Mouse (Mus musculus) CH12.LX (cell line): ENCODE measurements around the gene Ralgps2. TPM values are rescaled to one million over a fixed set of nuclear protein-coding genes. Genes with fewer than 3 reads are reported as not detected.

ENCODE experiments used
- DNase-seq: peaks from one replicate; pipeline ENCODE4 v3.0.0-alpha.2; 2013; ENCODE audit errors: extremely low read depth
- H3K27ac ChIP-seq: 2 replicates; pipeline ENCODE4 v1.5.1; 2012; ENCODE audit warnings: low read depth, mild to moderate bottlenecking, control low read depth, moderate library complexity; ENCODE audit not compliant: insufficient read depth
- H3K27me3 ChIP-seq: replicated peaks from 2 replicates; pipeline ENCODE3; 2012; ENCODE audit warnings: inconsistent platforms
- H3K36me3 ChIP-seq, 2 experiments: replicated peaks in 1 of 2; 2 replicates each; pipeline versions ENCODE3 to v1.6.1; 2012; ENCODE audit warnings: inconsistent platforms in 1 of 2, low read length in 1 of 2, mild to moderate bottlenecking in 1 of 2, mixed read lengths in 1 of 2, moderate library complexity in 1 of 2; ENCODE audit not compliant: control insufficient read depth in 1 of 2, insufficient read depth in 1 of 2
- H3K4me1 ChIP-seq, 2 experiments: 2 replicates each; pipeline ENCODE4 v1.6.1; 2012; ENCODE audit warnings: inconsistent platforms in 1 of 2, moderate library complexity in 1 of 2; ENCODE audit not compliant: insufficient read depth in 2 of 2, control insufficient read depth in 1 of 2
- H3K4me2 ChIP-seq: 2 replicates; pipeline ENCODE4 v1.6.1; 2012; ENCODE audit warnings: low read depth, mild to moderate bottlenecking, control low read depth; ENCODE audit not compliant: poor library complexity, insufficient read depth, severe bottlenecking
- H3K4me3 ChIP-seq, 3 experiments: fragments of 150-350 bp in 1 of 3; sonication (generic) in 1 of 3; replicated peaks in 1 of 3; 2 replicates each; pipeline versions ENCODE3 to v1.5.1; 2011 to 2012; ENCODE audit warnings: low read depth in 2 of 3, low read length in 2 of 3, mild to moderate bottlenecking in 2 of 3, moderate library complexity in 2 of 3, control low read depth in 1 of 3, improper control_type of control experiment in 1 of 3, inconsistent platforms in 1 of 3, mixed read lengths in 1 of 3; ENCODE audit not compliant: poor library complexity in 1 of 3
- H3K79me2 ChIP-seq: replicated peaks from 2 replicates; pipeline ENCODE4 v1.6.1; 2012; ENCODE audit warnings: mild to moderate bottlenecking, moderate library complexity; ENCODE audit not compliant: control insufficient read depth, poor library complexity, insufficient read depth, severe bottlenecking; ENCODE audit errors: extremely low read depth
- H3K9ac ChIP-seq: 2 replicates; pipeline ENCODE4 v1.6.1; 2012; ENCODE audit warnings: low read depth, mild to moderate bottlenecking, control low read depth, moderate library complexity; ENCODE audit not compliant: insufficient read depth
- H3K9me3 ChIP-seq: replicated peaks from 2 replicates; pipeline ENCODE3; 2012; ENCODE audit warnings: low read length, inconsistent platforms, mixed read lengths
- CHD1 ChIP-seq: IDR thresholded peaks from 2 replicates; pipeline ENCODE4 v1.6.1; 2012; ENCODE audit warnings: low read depth, low read length, improper control_type of control experiment, inconsistent platforms
- CTCF ChIP-seq, 2 experiments: IDR thresholded peaks in 1 of 2; conservative IDR thresholded peaks in 1 of 2; 2 replicates each; pipeline ENCODE4 v1.5.1; 2011 to 2012; ENCODE audit warnings: low read depth in 2 of 2, low read length in 2 of 2, improper control_type of control experiment in 1 of 2, inconsistent platforms in 1 of 2, mild to moderate bottlenecking in 1 of 2, moderate library complexity in 1 of 2
- E2F4 ChIP-seq: IDR thresholded peaks from 2 replicates; pipeline ENCODE4 v1.6.1; 2011; ENCODE audit warnings: low read depth, low read length, improper control_type of control experiment; ENCODE audit not compliant: insufficient replicate concordance
- ELF1 ChIP-seq: IDR thresholded peaks from 2 replicates; pipeline ENCODE4 v1.6.1; 2014; ENCODE audit warnings: low read depth, mild to moderate bottlenecking, inconsistent platforms, low read length, improper control_type of control experiment
- EP300 ChIP-seq: IDR thresholded peaks from 2 replicates; pipeline ENCODE4 v1.6.1; 2011; ENCODE audit warnings: low read length, improper control_type of control experiment
- HCFC1 ChIP-seq: IDR thresholded peaks from 2 replicates; pipeline ENCODE4 v1.6.1; 2012; ENCODE audit warnings: low read depth, mild to moderate bottlenecking, inconsistent platforms, low read length, improper control_type of control experiment
- JUN ChIP-seq: IDR thresholded peaks from 2 replicates; pipeline ENCODE4 v1.6.1; 2011; ENCODE audit warnings: low read depth, mild to moderate bottlenecking, low read length, improper control_type of control experiment, moderate library complexity; ENCODE audit not compliant: insufficient read depth
- MAFK ChIP-seq: IDR thresholded peaks from 2 replicates; pipeline ENCODE4 v1.6.1; 2011; ENCODE audit warnings: low read length, improper control_type of control experiment; ENCODE audit not compliant: insufficient replicate concordance
- MAX ChIP-seq: IDR thresholded peaks from 2 replicates; pipeline ENCODE4 v1.6.1; 2011; ENCODE audit warnings: low read length, improper control_type of control experiment
- MAZ ChIP-seq: IDR thresholded peaks from 2 replicates; pipeline ENCODE4 v1.6.1; 2012; ENCODE audit warnings: low read depth, mild to moderate bottlenecking, inconsistent platforms, low read length, improper control_type of control experiment, moderate library complexity
- MEF2A ChIP-seq: IDR thresholded peaks from 2 replicates; pipeline ENCODE4 v1.6.1; 2014; ENCODE audit warnings: low read depth, mild to moderate bottlenecking, inconsistent platforms, low read length, improper control_type of control experiment, borderline replicate concordance
- MXI1 ChIP-seq: IDR thresholded peaks from 2 replicates; pipeline ENCODE4 v1.6.1; 2011; ENCODE audit warnings: mild to moderate bottlenecking, low read depth, low read length, improper control_type of control experiment
- POLR2A ChIP-seq: IDR thresholded peaks from 2 replicates; pipeline ENCODE4 v1.6.1; 2011; ENCODE audit warnings: low read depth, mild to moderate bottlenecking, improper control_type of control experiment, low read length
- POLR2AphosphoS2 ChIP-seq: IDR thresholded peaks from 2 replicates; pipeline ENCODE4 v1.6.1; 2011; ENCODE audit warnings: low read depth, low read length, improper control_type of control experiment
- SMC3 ChIP-seq: IDR thresholded peaks from 2 replicates; pipeline ENCODE4 v1.6.1; 2011; ENCODE audit warnings: low read depth, low read length, improper control_type of control experiment
- UBTF ChIP-seq: IDR thresholded peaks from 2 replicates; pipeline ENCODE4 v1.6.1; 2012; ENCODE audit warnings: low read depth, mild to moderate bottlenecking, inconsistent platforms, low read length, improper control_type of control experiment, moderate library complexity
- USF1 ChIP-seq: IDR thresholded peaks from 2 replicates; pipeline ENCODE4 v1.6.1; 2014; ENCODE audit warnings: low read depth, mild to moderate bottlenecking, inconsistent platforms, low read length, improper control_type of control experiment
- ZMIZ1 ChIP-seq: IDR thresholded peaks from 2 replicates; pipeline ENCODE4 v1.6.1; 2012; ENCODE audit warnings: low read depth, mild to moderate bottlenecking, inconsistent platforms, low read length, improper control_type of control experiment
- dilution Hi-C: fragments of 300-500 bp; cut with MboI; formaldehyde crosslinking; loops from 2 replicates; pipeline ENCODE4 v1.14.3; 2020; ENCODE audit warnings: low sequenced_read_pairs; ENCODE audit not compliant: extremely low pct_unique_long_range_greater_than_20kb, extremely low pct_ligation_motif_present
- in situ Hi-C: fragments of 300-500 bp; cut with MboI; formaldehyde crosslinking; loops from 3 replicates; pipeline ENCODE4 v1.14.3; 2019; ENCODE audit warnings: low sequenced_read_pairs, low pct_ligation_motif_present, low pct_unique_long_range_greater_than_20kb, mixed read lengths
- polyA plus RNA-seq: library from polyadenylated mRNA; unstranded; fragments of >175 nt; gene quantifications from 2 replicates; pipeline ENCODE4 v1.2.1, GENCODE M21; 2012; ENCODE audit warnings: low read depth; ENCODE audit not compliant: insufficient read length
- total RNA-seq, 2 experiments: library from RNA; depleted of rRNA; stranded (reverse); fragments of 300-350 nt in 1 of 2; fragments of >200 nt in 1 of 2; gene quantifications; 2 replicates each; pipeline ENCODE4 v1.2.3; 2012 to 2014

Gene Ralgps2
- total and polyA plus RNA-seq, 3 experiments, result 65.1 to 149 (median 133) TPM

DNA sequence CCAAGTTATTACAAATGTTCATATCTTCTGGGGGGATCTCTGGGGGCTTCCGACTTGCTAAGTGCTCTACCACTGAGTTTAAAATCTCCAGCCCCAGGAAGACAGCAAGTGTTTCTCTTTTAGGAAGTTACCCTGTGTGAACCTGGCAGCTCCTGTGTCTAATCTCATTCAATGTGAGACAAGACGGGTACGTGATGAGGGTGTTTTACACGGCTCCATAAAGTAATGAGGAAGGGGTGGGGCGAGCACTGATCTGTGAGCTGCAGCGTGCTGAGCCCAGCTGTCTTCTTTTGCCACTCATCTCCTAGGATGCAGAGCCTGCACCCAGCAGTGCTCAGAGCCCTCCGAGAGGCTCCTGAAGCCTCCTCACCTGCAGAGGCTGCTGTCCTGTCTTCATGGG, 127.5 kb downstream of the Ralgps2 start:
- no peak for DNase-seq
- dilution Hi-C loops (no loop called here), in situ Hi-C loops (no loop called here)
- H3K9ac ChIP-seq, result no peak overlapping the region
- H3K79me2 ChIP-seq, result no peaks in the 10 kb centered on the region
- no peaks in the 10 kb centered on the region for H3K4me1 ChIP-seq
- H3K27me3 ChIP-seq, result no peaks in the 10 kb centered on the region
- H3K27ac ChIP-seq, result no peak overlapping the region
- no peaks in the 10 kb centered on the region for H3K9me3 ChIP-seq
- TF ChIP-seq USF1 (no peak), MEF2A (no peak), MAX (no peak), CHD1 (no peak), POLR2AphosphoS2 (no peak), CTCF (conservative IDR thresholded peaks at IDR 0.05 in 1 of 2, IDR thresholded peaks at IDR 0.05 in 1 of 2; ENCODE audit: low read depth in 2 of 2, low read length in 2 of 2) (no peak), HCFC1 (no peak), E2F4 (no peak), MAZ (no peak), SMC3 (no peak), ELF1 (no peak), MXI1 (no peak), JUN (no peak), MAFK (no peak), EP300 (no peak), POLR2A (no peak), UBTF (no peak), ZMIZ1 (no peak)
- no peak overlapping the region for H3K4me3 ChIP-seq
- H3K4me2 ChIP-seq, result no peak overlapping the region
- peaks cover 57 to 83% of the 10 kb centered on the region in 2 experiments for H3K36me3 ChIP-seq

- no peak for DNase-seq
- no peak for TF ChIP-seq MEF2A
- TF ChIP-seq ELF1, result no peak
- no peak for TF ChIP-seq SMC3
- Histone ChIP-seq H3K79me2 (no peaks in the 10 kb centered on the region), H3K9ac (no peak overlapping the region), H3K9me3 (no peaks in the 10 kb centered on the region), H3K4me1 (peaks cover 0 to 4% of the 10 kb centered on the region in 2 experiments; a peak in 1 of 4 replicates), H3K27me3 (no peaks in the 10 kb centered on the region), H3K4me3 (no peak overlapping the region), H3K36me3 (peaks cover 53 to 74% of the 10 kb centered on the region in 2 experiments), H3K4me2 (no peak overlapping the region), H3K27ac (no peak overlapping the region)
- dilution Hi-C loops, result no loop called here
- in situ Hi-C loops, result no loop called here
Observed at GRCm38 (mm10) chr1:156808332-156808731, 131.1 kb downstream of the Ralgps2 start.
